Mouse (Mus musculus): Measurements from ENCODE around the gene Auh.

DNA sequence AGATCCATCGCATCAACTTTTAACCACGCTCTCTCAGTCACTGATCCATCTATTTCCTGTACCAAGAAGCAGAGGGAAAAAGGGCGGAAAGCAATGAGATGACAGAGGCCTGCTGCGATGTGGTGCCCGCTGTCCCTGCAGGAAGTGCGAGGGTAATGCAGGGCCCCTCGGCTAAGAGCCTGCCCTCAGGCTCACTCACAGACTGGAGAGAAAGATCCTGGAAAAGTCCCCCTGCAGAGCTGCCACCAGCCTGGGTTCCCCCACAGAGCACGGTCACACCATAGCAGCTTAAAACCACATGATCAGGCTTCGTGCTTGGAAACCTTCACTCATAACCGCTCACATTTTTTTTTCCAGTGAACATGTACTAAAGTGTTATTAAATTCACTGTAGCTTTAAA, 25.7 kb downstream of the Auh start:
- no peak for TF ChIP-seq TAL1 (IDR thresholded peaks at IDR 0.05; ENCODE audit: low read length)
- no peak for TF ChIP-seq GATA1 (IDR thresholded peaks at IDR 0.05; ENCODE audit: low read length)
